ENCODE assay signal across 9 mouse cellular contexts in the genomic region with DNA sequence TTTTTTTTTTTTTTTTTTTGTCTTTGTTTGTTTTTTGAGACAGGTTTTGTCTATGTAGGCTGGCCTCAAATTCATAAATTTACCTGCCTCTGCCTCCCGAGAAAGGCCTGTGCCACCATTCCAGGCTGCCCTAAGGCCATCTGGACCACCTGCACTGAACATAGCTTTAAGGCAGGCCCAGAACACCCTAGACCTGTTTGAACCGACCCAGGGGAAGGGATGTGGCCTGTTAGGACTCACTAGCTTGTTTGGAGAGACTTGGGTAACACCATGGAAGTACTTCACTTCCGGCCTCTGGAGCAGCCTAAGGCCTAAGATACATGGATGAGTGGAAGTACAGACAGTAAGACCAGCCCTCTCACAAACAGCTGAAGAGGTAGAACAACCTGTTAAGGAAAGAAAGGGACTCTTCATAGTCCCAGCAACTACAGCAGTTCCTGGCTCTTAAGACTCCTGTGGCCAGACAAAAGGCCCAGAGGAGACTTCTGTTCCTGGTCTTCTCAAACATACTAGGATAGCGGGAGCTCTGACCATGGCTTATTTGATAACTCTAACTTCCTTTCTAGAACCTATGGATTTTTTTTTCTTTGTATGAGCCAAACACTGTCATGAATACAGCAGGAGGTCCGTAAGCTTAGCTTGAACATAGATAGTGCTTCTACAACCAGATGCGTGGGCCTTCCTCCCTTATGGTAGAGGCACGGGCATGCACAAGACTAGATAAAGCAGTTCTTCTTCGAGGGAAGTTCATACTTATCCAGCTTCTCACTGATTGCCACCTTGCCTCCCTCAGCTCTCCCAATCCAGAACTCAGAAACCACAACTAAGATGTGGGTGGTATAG. TPM values are rescaled to one million over a fixed set of nuclear protein-coding genes. Genes with fewer than 3 reads are reported as not detected.
DNase-seq lines count a peak whose midpoint lies in the region; ATAC-seq and TF ChIP-seq lines count a peak whose summit lies in the region.
"Had no signal": no experiment of that assay in that cellular context is flagged by ENCODE, and none has a peak within 500 bp of the region (broad histone marks: within the 10 kb centered on the region; RNA-seq: fewer than 3 reads in every experiment).

No protein-coding gene starts in this region.

- no peaks in the 10 kb centered on the region for H3K9me3 ChIP-seq in heart, embryonic 12.5 days (replicated peaks)
- H3K9me3 ChIP-seq in ES-E14 (ENCODE audit: control insufficient read depth, insufficient read depth, low read depth, low read length) = no peaks in the 10 kb centered on the region
- H3K9me3 ChIP-seq in forebrain, embryonic 14.5 days (replicated peaks; ENCODE audit: control insufficient read depth, low read length) = no peaks in the 10 kb centered on the region
- no peaks in the 10 kb centered on the region for H3K9me3 ChIP-seq in liver, embryonic 16.5 days (replicated peaks; ENCODE audit: control insufficient read depth, low read length)

- H3K27me3 ChIP-seq in heart, embryonic 12.5 days (replicated peaks) = no peaks in the 10 kb centered on the region
- H3K27me3 ChIP-seq in forebrain, embryonic 14.5 days (replicated peaks; ENCODE audit: control insufficient read depth, insufficient read depth, low read length) = no peaks in the 10 kb centered on the region
- H3K27me3 ChIP-seq in liver, embryonic 16.5 days (ENCODE audit: control insufficient read depth, insufficient read depth, low read depth, low read length) = no peaks in the 10 kb centered on the region
- H3K27me3 ChIP-seq: Patski had no signal

- H3K4me2 ChIP-seq in heart, embryonic 12.5 days = peak overlapping the region; percentile 90
- peak overlapping the region; percentile 96 for H3K4me2 ChIP-seq in forebrain, embryonic 14.5 days (ENCODE audit: low read length)
- peak overlapping the region; percentile 100 for H3K4me2 ChIP-seq in liver, embryonic 16.5 days (ENCODE audit: low read depth, low read length)

- H3K4me1 ChIP-seq in heart, embryonic 12.5 days (replicated peaks) = peaks cover 27% of the 10 kb centered on the region
- H3K4me1 ChIP-seq in ES-E14 (ENCODE audit: control insufficient read depth in 2 of 2, insufficient read depth in 2 of 2, low read length in 2 of 2, poor library complexity in 1 of 2) = peaks cover 5 to 25% of the 10 kb centered on the region in 2 experiments
- peaks cover 10% of the 10 kb centered on the region for H3K4me1 ChIP-seq in forebrain, embryonic 14.5 days (ENCODE audit: control insufficient read depth, insufficient read depth, low read length)
- peaks cover 31% of the 10 kb centered on the region for H3K4me1 ChIP-seq in liver, embryonic 16.5 days (ENCODE audit: control insufficient read depth, low read depth, low read length)

- ATAC-seq in heart, embryonic 12.5 days (ENCODE audit: insufficient number of reproducible peaks, low FRiP score) = no peak
- ATAC-seq in forebrain, embryonic 14.5 days = no peak
- no peak for ATAC-seq in liver, embryonic 16.5 days (ENCODE audit: low read depth)
- ATAC-seq: Patski had no signal

- WGBS in heart, embryonic 12.5 days = 76% methylated on average over 8 of the region's 8 CpGs
- WGBS in forebrain, embryonic 14.5 days = 92% methylated on average over 8 of the region's 8 CpGs
- 43% methylated on average over 8 of the region's 8 CpGs for WGBS in liver, embryonic 16.5 days (ENCODE audit: insufficient replicate concordance)

- DNase-seq in heart, adult 11 months = no peak
- DNase-seq in ES-E14 (ENCODE audit: low read depth, low spot score) = no peak
- no peak for DNase-seq in forebrain, embryonic 14.5 days (ENCODE audit: low spot score)
- no peak for DNase-seq in ovary, adult 18-20 months (ENCODE audit: low spot score)
- DNase-seq in thymus, postnatal 10 days (ENCODE audit: low spot score in 2 of 2) = no peak
- no peak for DNase-seq in yolk sac, embryonic 10.5 days (ENCODE audit: low spot score)

- H3K36me3 ChIP-seq in heart, embryonic 12.5 days = peaks cover 5% of the 10 kb centered on the region
- H3K36me3 ChIP-seq in ES-E14 (ENCODE audit: control insufficient read depth, insufficient read depth, low read length, poor library complexity, severe bottlenecking) = peaks cover 22% of the 10 kb centered on the region
- H3K36me3 ChIP-seq in forebrain, embryonic 14.5 days (ENCODE audit: control insufficient read depth, insufficient read depth, low read length) = peaks cover 8% of the 10 kb centered on the region
- peaks cover under 1% of the 10 kb centered on the region; the same call in 1 of the 2 replicates for H3K36me3 ChIP-seq in liver, embryonic 16.5 days (ENCODE audit: control insufficient read depth, insufficient read depth)

- peak overlapping the region; percentile 99 for H3K27ac ChIP-seq in heart, embryonic 12.5 days (ENCODE audit: poor library complexity, severe bottlenecking)
- H3K27ac ChIP-seq in ES-E14 (ENCODE audit: insufficient read depth, low read depth, low read length, poor library complexity, severe bottlenecking) = peak overlapping the region; percentile 96; the same call in 1 of the 2 replicates
- peak overlapping the region; percentile 100 for H3K27ac ChIP-seq in forebrain, embryonic 14.5 days (ENCODE audit: low read depth, low read length)
- peak overlapping the region; percentile 94 for H3K27ac ChIP-seq in liver, embryonic 16.5 days (ENCODE audit: low read length)

- H3K9ac ChIP-seq in heart, embryonic 12.5 days = peak overlapping the region; percentile 74
- H3K9ac ChIP-seq in ES-E14 (ENCODE audit: insufficient read depth, low read depth, low read length, poor library complexity, severe bottlenecking) = peak overlapping the region; percentile 95
- H3K9ac ChIP-seq in forebrain, embryonic 14.5 days (ENCODE audit: low read length) = peak overlapping the region; percentile 93
- H3K9ac ChIP-seq in liver, embryonic 16.5 days (ENCODE audit: low read depth, low read length) = peak overlapping the region; percentile 73

- H3K4me3 ChIP-seq in heart, embryonic 12.5 days = no peak overlapping the region
- peak overlapping the region in 1 of 2 experiments; percentile 73; a peak in 1 of 4 replicates for H3K4me3 ChIP-seq in ES-E14 (ENCODE audit: insufficient read depth in 1 of 2, low read depth in 1 of 2, low read length in 2 of 2, poor library complexity in 1 of 2, severe bottlenecking in 1 of 2)
- H3K4me3 ChIP-seq in forebrain, embryonic 14.5 days (ENCODE audit: low read depth, low read length) = no peak overlapping the region
- H3K4me3 ChIP-seq in liver, embryonic 16.5 days (ENCODE audit: low read depth, low read length) = peak overlapping the region; percentile 100; the same call in 1 of the 2 replicates

- in situ Hi-C loops in ES-E14 (cut with MboI; ENCODE audit: low sequenced_read_pairs in 2 of 2, unreplicated experiment in 2 of 2) = no loop called here

TF ChIP-seq in ES-E14, 5 proteins besides CTCF, POLR2A, EP300 and RAD21:
- no peak for TF ChIP-seq ZC3H11A (IDR thresholded peaks at IDR 0.05; ENCODE audit: borderline replicate concordance, low read depth, low read length)
- no peak for TF ChIP-seq MAFK (IDR thresholded peaks at IDR 0.05; ENCODE audit: insufficient read depth, low read depth, low read length)
- TF ChIP-seq ZNF384 (IDR thresholded peaks at IDR 0.05; ENCODE audit: low read depth, low read length) = 0 out of 2 replicates have a peak, but pooled peaks have one; percentile 39
- no peak for TF ChIP-seq HCFC1 (IDR thresholded peaks at IDR 0.05; ENCODE audit: borderline replicate concordance, insufficient read depth, low read length)
- TF ChIP-seq CHD2 (IDR thresholded peaks at IDR 0.05; ENCODE audit: low read depth, low read length) = no peak

RNA-seq across cellular contexts. Expression of gene Ptma, which starts 2.5 kb away (rescaled TPM):
- polyA plus RNA-seq in heart, embryonic 12.5 days (2016; fragmentation: Nextera tagmentation; extraction: Ambion mirVana) = 1,057 and 1,113 TPM in 2 replicates
- total RNA-seq in ES-E14 (2012; rRNA removed) = 2,106 and 2,587 TPM in 2 replicates
- 2,309 and 2,480 TPM in 2 replicates for polyA plus RNA-seq in forebrain, embryonic 14.5 days (2014; fragmentation: Nextera tagmentation; extraction: Ambion mirVana)
- polyA plus RNA-seq in liver, embryonic 16.5 days (2015; fragmentation: Nextera tagmentation; extraction: Ambion mirVana) = 500 and 746 TPM in 2 replicates

RNA-seq across cellular contexts. Expression of gene Pde6d, which starts 58.4 kb away (rescaled TPM):
- polyA plus RNA-seq in heart, embryonic 12.5 days (2016; fragmentation: Nextera tagmentation; extraction: Ambion mirVana) = 83.5 and 89.5 TPM in 2 replicates
- 5.4 and 9.2 TPM in 2 replicates for total RNA-seq in ES-E14 (2012; rRNA removed)
- polyA plus RNA-seq in forebrain, embryonic 14.5 days (2014; fragmentation: Nextera tagmentation; extraction: Ambion mirVana) = 78.1 and 86.3 TPM in 2 replicates
- 20.2 and 21.7 TPM in 2 replicates for polyA plus RNA-seq in liver, embryonic 16.5 days (2015; fragmentation: Nextera tagmentation; extraction: Ambion mirVana)

RNA-seq across cellular contexts. Expression of gene Cops7b, which starts 58.7 kb away (rescaled TPM):
- polyA plus RNA-seq in heart, embryonic 12.5 days (2016; fragmentation: Nextera tagmentation; extraction: Ambion mirVana) = 28.6 and 32.6 TPM in 2 replicates
- total RNA-seq in ES-E14 (2012; rRNA removed) = 23.6 and 27.4 TPM in 2 replicates
- 61.7 and 65.4 TPM in 2 replicates for polyA plus RNA-seq in forebrain, embryonic 14.5 days (2014; fragmentation: Nextera tagmentation; extraction: Ambion mirVana)
- 11.6 and 11.8 TPM in 2 replicates for polyA plus RNA-seq in liver, embryonic 16.5 days (2015; fragmentation: Nextera tagmentation; extraction: Ambion mirVana)
